Mouse (Mus musculus): ENCODE data around the gene Actrt2.
A peak's percentile ranks its signal among the peaks of the same experiment; 100 is the strongest.

DNA sequence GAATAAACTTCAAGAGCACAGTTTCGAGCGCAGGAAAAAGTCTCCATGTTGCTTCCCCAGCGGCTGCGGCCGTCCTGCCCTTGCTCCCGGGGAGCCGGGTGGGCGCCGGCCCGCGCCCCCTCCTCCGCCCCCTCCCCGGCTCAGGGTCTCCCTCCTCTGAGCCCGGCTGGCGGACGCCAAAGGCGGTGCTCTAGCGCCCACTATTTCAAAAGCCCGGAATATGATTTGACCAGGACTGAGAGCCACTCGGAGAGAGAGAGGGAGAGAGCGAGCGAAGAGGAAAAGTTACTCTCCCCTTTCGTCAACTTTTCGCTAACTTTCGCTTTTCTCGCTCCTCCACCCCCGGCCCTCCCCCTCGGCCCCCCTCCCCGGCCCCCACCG lies 31.6 kb downstream of the Actrt2 start:
- TF ChIP-seq CTCF (IDR thresholded peaks at IDR 0.05; ENCODE audit: low read depth): 0 out of 2 replicates have a peak, but pooled peaks have one; percentile 26
- TF ChIP-seq EP300 (IDR thresholded peaks at IDR 0.05; ENCODE audit: low read depth): no peak
